21 mouse cellular contexts compared by ENCODE assay signal in genomic region chr13:19368817-19369216, GRCm38 (mm10).
"Had no signal": no experiment of that assay in that cellular context is flagged by ENCODE, and none has a peak within 500 bp of the region (broad histone marks: within the 10 kb centered on the region; RNA-seq: fewer than 3 reads in every experiment).

No protein-coding gene starts in this region.

- H3K27ac ChIP-seq: limb, embryonic 13.5 days; liver, embryonic 12.5 days; liver, embryonic 15.5 days; lung, embryonic 15.5 days; midbrain, embryonic 10.5 days; midbrain, embryonic 13.5 days; neural tube, embryonic 13.5 days had no signal

- H3K27me3 ChIP-seq: limb, embryonic 13.5 days; liver, embryonic 12.5 days; liver, embryonic 15.5 days; lung, embryonic 15.5 days; megakaryocyte, embryonic 14.5 days; midbrain, embryonic 13.5 days; neural tube, embryonic 13.5 days had no signal

- ATAC-seq: liver, embryonic 12.5 days; midbrain, embryonic 13.5 days; midbrain, embryonic 16.5 days had no signal

- H3K4me1 ChIP-seq: liver, embryonic 12.5 days; liver, embryonic 15.5 days; lung, embryonic 15.5 days; megakaryocyte, embryonic 14.5 days; midbrain, embryonic 13.5 days; neural tube, embryonic 13.5 days had no signal

- H3K9ac ChIP-seq: limb, embryonic 13.5 days; liver, embryonic 12.5 days; liver, embryonic 15.5 days; lung, embryonic 15.5 days; midbrain, embryonic 13.5 days; neural tube, embryonic 13.5 days had no signal

- H3K4me3 ChIP-seq: limb, embryonic 13.5 days; liver, embryonic 12.5 days; liver, embryonic 15.5 days; lung, embryonic 15.5 days; megakaryocyte, embryonic 14.5 days; midbrain, embryonic 10.5 days; midbrain, embryonic 13.5 days; myocyte; neural tube, embryonic 13.5 days had no signal

- H3K9me3 ChIP-seq: limb, embryonic 13.5 days; liver, embryonic 12.5 days; liver, embryonic 15.5 days; lung, embryonic 15.5 days; megakaryocyte, embryonic 14.5 days; midbrain, embryonic 10.5 days; midbrain, embryonic 13.5 days; neural tube, embryonic 13.5 days had no signal

- DNase-seq: kidney, postnatal 14 days; kidney, postnatal 4 days; left cerebral cortex, postnatal 4 days; liver; lung, adult 18-20 months; lung, postnatal 10 days; lung, postnatal 36 days; retina, postnatal 1 day; right cerebral cortex, postnatal 25 days; thymus, adult 18-20 months; thymus, postnatal 36 days had no signal

- H3K4me2 ChIP-seq: limb, embryonic 13.5 days; liver, embryonic 12.5 days; liver, embryonic 15.5 days; lung, embryonic 15.5 days; midbrain, embryonic 13.5 days; neural tube, embryonic 13.5 days had no signal
